Mouse (Mus musculus): ENCODE measurements around the gene Olfr159. TPM values are rescaled to one million over a fixed set of nuclear protein-coding genes. Genes with fewer than 3 reads are reported as not detected.

Olfr159 gene
- polyA plus RNA-seq, 1 experiment from 2014 or later = not detected

DNA sequence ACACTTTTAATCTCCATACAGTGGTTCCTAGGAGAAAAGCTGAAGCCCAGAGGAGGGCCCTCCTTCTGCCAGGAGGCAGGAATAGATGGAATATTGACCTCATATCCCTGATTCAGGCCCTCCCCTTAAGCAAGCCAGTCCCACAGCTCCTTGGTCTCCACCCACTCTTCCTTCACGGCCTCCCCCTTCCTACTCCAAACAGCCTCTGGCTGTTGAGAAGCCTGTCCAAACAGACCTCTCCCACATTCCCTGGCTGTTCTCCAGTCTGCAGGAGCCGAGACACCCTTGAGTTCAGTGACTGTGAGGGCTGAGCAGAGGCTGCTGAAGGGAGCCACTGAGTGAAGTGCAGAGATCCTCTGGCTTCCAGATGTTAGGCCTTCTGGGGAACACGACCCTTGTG lies 43.8 kb downstream of the Olfr159 start, which contains the start of gene Hrct1:
Hrct1 (plus strand) TSS at position 194 of the 400 bp plus-strand sequence.
- Histone ChIP-seq H3K4me2 (ENCODE audit: low read length) (no peak within 1 kb of the TSS), H3K4me3 (replicated peaks; ENCODE audit: low read depth, low read length) (no peak within 1 kb of the TSS), H3K27me3 (ENCODE audit: insufficient read depth, low read length) (no peaks in the 10 kb centered on the region), H3K4me1 (replicated peaks; ENCODE audit: insufficient read depth, low read length) (peaks cover 32% of the 10 kb centered on the region), H3K27ac (peak within 1 kb of the TSS; percentile 95), H3K36me3 (ENCODE audit: insufficient read depth, low read length) (no peaks in the 10 kb centered on the region), H3K9ac (ENCODE audit: low read depth, low read length) (no peak within 1 kb of the TSS), H3K9me3 (replicated peaks; ENCODE audit: low read length) (no peaks in the 10 kb centered on the region)
- ATAC-seq (replicated peaks; ENCODE audit: low FRiP score, low read depth) = peak; percentile 63
- WGBS = 19% methylated on average over 3 of the region's 3 CpGs
- TF ChIP-seq CTCF (IDR thresholded peaks at IDR 0.05; ENCODE audit: low read depth) = no peak
- peak; percentile 93 for DNase-seq (ENCODE audit: low spot score)

- peak overlapping the region; percentile 95; the same call in 1 of the 2 replicates for H3K27ac ChIP-seq
- no peak overlapping the region for H3K4me3 ChIP-seq (replicated peaks; ENCODE audit: low read depth, low read length)
- whole genome bisulfite sequencing = 66% methylated on average over 12 of the region's 12 CpGs
- ATAC-seq (replicated peaks; ENCODE audit: low FRiP score, low read depth) (peak; percentile 18; the same call in 1 of the 2 replicates), DNase-seq (ENCODE audit: low spot score) (peak; percentile 29)
- peaks cover 32% of the 10 kb centered on the region for H3K4me1 ChIP-seq (replicated peaks; ENCODE audit: insufficient read depth, low read length)
- no peak for TF ChIP-seq CTCF (IDR thresholded peaks at IDR 0.05; ENCODE audit: low read depth)
- no peaks in the 10 kb centered on the region for H3K27me3 ChIP-seq (ENCODE audit: insufficient read depth, low read length)
- H3K4me2 ChIP-seq (ENCODE audit: low read length) = no peak overlapping the region
- no peak overlapping the region for H3K9ac ChIP-seq (ENCODE audit: low read depth, low read length)
- no peaks in the 10 kb centered on the region for H3K36me3 ChIP-seq (ENCODE audit: insufficient read depth, low read length)
- H3K9me3 ChIP-seq (replicated peaks; ENCODE audit: low read length) = no peaks in the 10 kb centered on the region
These were observed 44.4 kb downstream of the Olfr159 start for GRCm38 (mm10) chr4:43726228-43726993.

DNA sequence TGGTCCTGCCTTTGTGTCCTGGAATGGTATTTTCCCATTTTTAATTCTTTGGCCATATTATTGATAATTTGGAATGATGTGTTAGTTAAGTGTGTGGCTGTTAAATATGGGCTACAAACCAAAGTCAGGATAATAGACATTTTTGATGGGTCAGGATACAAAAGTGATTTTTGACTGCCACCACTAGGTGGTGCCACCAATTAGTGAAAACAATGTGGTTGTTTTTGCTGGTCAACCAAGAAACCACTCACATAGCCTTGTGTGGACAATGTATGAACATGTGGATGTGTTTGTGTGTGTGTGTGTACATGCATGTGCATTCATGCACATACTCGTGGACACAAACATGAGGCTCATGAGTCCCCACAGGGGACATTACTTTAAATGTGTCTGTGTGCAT lies 46.0 kb downstream of the Olfr159 start:
- ATAC-seq (replicated peaks; ENCODE audit: low FRiP score, low read depth) (no peak), DNase-seq (ENCODE audit: low spot score) (peak; percentile 72)
- no peaks in the 10 kb centered on the region for H3K36me3 ChIP-seq (ENCODE audit: insufficient read depth, low read length)
- H3K27ac ChIP-seq = no peak overlapping the region
- no peaks in the 10 kb centered on the region for H3K27me3 ChIP-seq (ENCODE audit: insufficient read depth, low read length)
- WGBS = 53% methylated on average over 1 of the region's 1 CpGs
- H3K4me2 ChIP-seq (ENCODE audit: low read length) = no peak overlapping the region
- H3K4me1 ChIP-seq (replicated peaks; ENCODE audit: insufficient read depth, low read length) = peaks cover 25% of the 10 kb centered on the region
- TF ChIP-seq CTCF (IDR thresholded peaks at IDR 0.05; ENCODE audit: low read depth) = peak; percentile 84
- H3K4me3 ChIP-seq (replicated peaks; ENCODE audit: low read depth, low read length) = no peak overlapping the region
- no peak overlapping the region for H3K9ac ChIP-seq (ENCODE audit: low read depth, low read length)
- H3K9me3 ChIP-seq (replicated peaks; ENCODE audit: low read length) = no peaks in the 10 kb centered on the region

- H3K27me3 ChIP-seq (ENCODE audit: insufficient read depth, low read length) = no peaks in the 10 kb centered on the region
- no peak for TF ChIP-seq CTCF (IDR thresholded peaks at IDR 0.05; ENCODE audit: low read depth)
These were observed 48.6 kb downstream of the Olfr159 start for GRCm38 (mm10) chr4:43722191-43722590.

GRCm38 (mm10) chr4:43720491-43721228 lies 50.1 kb downstream of the Olfr159 start:
- H3K4me2 ChIP-seq (ENCODE audit: low read length) = no peak overlapping the region
- no peak overlapping the region for H3K9ac ChIP-seq (ENCODE audit: low read depth, low read length)
- H3K4me3 ChIP-seq (replicated peaks; ENCODE audit: low read depth, low read length) = no peak overlapping the region
- H3K36me3 ChIP-seq (ENCODE audit: insufficient read depth, low read length) = no peaks in the 10 kb centered on the region
- H3K27me3 ChIP-seq (ENCODE audit: insufficient read depth, low read length) = no peaks in the 10 kb centered on the region
- DNase-seq (ENCODE audit: low spot score) (no peak), ATAC-seq (replicated peaks; ENCODE audit: low FRiP score, low read depth) (no peak)
- TF ChIP-seq CTCF (IDR thresholded peaks at IDR 0.05; ENCODE audit: low read depth) = no peak
- no peak overlapping the region for H3K27ac ChIP-seq
- 61% methylated on average over 15 of the region's 16 CpGs for WGBS
- no peaks in the 10 kb centered on the region for H3K9me3 ChIP-seq (replicated peaks; ENCODE audit: low read length)
- no peaks in the 10 kb centered on the region for H3K4me1 ChIP-seq (replicated peaks; ENCODE audit: insufficient read depth, low read length)

More at GRCm38 (mm10) chr4:43722191-43722590, 48.6 kb downstream of the Olfr159 start:
- Histone ChIP-seq H3K9ac (ENCODE audit: low read depth, low read length) (no peak overlapping the region), H3K27ac (no peak overlapping the region), H3K4me1 (replicated peaks; ENCODE audit: insufficient read depth, low read length) (0 out of 2 replicates have a peak, but pooled peaks cover 3% of the 10 kb centered on the region), H3K4me2 (ENCODE audit: low read length) (no peak overlapping the region), H3K9me3 (replicated peaks; ENCODE audit: low read length) (no peaks in the 10 kb centered on the region), H3K36me3 (ENCODE audit: insufficient read depth, low read length) (no peaks in the 10 kb centered on the region), H3K4me3 (replicated peaks; ENCODE audit: low read depth, low read length) (no peak overlapping the region)
- 86% methylated on average over 4 of the region's 4 CpGs for WGBS
- DNase-seq (ENCODE audit: low spot score) (no peak), ATAC-seq (replicated peaks; ENCODE audit: low FRiP score, low read depth) (no peak)

Other genes with a start within 250 kb of the Olfr159 start
- 164 and 176 TPM in 2 replicates for gene Tpm2, start 247.2 kb downstream of the Olfr159 start, polyA plus RNA-seq (2015; fragmentation: Nextera tagmentation; extraction: Ambion mirVana)
- 74.1 and 76.5 TPM in 2 replicates for gene Creb3, start 208.7 kb downstream of the Olfr159 start, polyA plus RNA-seq (2015; fragmentation: Nextera tagmentation; extraction: Ambion mirVana)
- 64.9 and 65.8 TPM in 2 replicates for gene Tln1, start 208.3 kb downstream of the Olfr159 start, polyA plus RNA-seq (2015; fragmentation: Nextera tagmentation; extraction: Ambion mirVana)
- 15.9 and 17.8 TPM in 2 replicates for gene Rgp1, start 192.3 kb downstream of the Olfr159 start, polyA plus RNA-seq (2015; fragmentation: Nextera tagmentation; extraction: Ambion mirVana)
- gene Gba2, start 192.1 kb downstream of the Olfr159 start, polyA plus RNA-seq (2015; fragmentation: Nextera tagmentation; extraction: Ambion mirVana) = 14.2 and 15.9 TPM in 2 replicates
- 2.0 and 2.5 TPM in 2 replicates for gene Msmp, start 186.5 kb downstream of the Olfr159 start, polyA plus RNA-seq (2015; fragmentation: Nextera tagmentation; extraction: Ambion mirVana)
- gene Npr2, start 139.1 kb downstream of the Olfr159 start, polyA plus RNA-seq (2015; fragmentation: Nextera tagmentation; extraction: Ambion mirVana) = 7.2 and 8.6 TPM in 2 replicates
- 0.79 and 0.96 TPM in 2 replicates for gene Spag8, start 117.4 kb downstream of the Olfr159 start, polyA plus RNA-seq (2015; fragmentation: Nextera tagmentation; extraction: Ambion mirVana)
- gene Hint2, start 114.5 kb downstream of the Olfr159 start, polyA plus RNA-seq (2015; fragmentation: Nextera tagmentation; extraction: Ambion mirVana) = 236 and 263 TPM in 2 replicates
- gene Tmem8b, start 102.0 kb downstream of the Olfr159 start, polyA plus RNA-seq (2015; fragmentation: Nextera tagmentation; extraction: Ambion mirVana) = 2.0 and 2.2 TPM in 2 replicates
- 2.9 and 3.8 TPM in 2 replicates for gene Fam221b, start 101.9 kb downstream of the Olfr159 start, polyA plus RNA-seq (2015; fragmentation: Nextera tagmentation; extraction: Ambion mirVana)
- not detected in 2 replicates for gene Olfr70, start 70.2 kb downstream of the Olfr159 start, polyA plus RNA-seq (2015; fragmentation: Nextera tagmentation; extraction: Ambion mirVana)
- not detected in 2 replicates for gene Olfr71, start 60.8 kb downstream of the Olfr159 start, polyA plus RNA-seq (2015; fragmentation: Nextera tagmentation; extraction: Ambion mirVana)
- 2.7 and 3.2 TPM in 2 replicates for gene Hrct1, start 43.8 kb downstream of the Olfr159 start, polyA plus RNA-seq (2015; fragmentation: Nextera tagmentation; extraction: Ambion mirVana)
- 0.40 and 0.43 TPM in 2 replicates for gene Spaar, start 41.0 kb downstream of the Olfr159 start, polyA plus RNA-seq (2015; fragmentation: Nextera tagmentation; extraction: Ambion mirVana)
- gene Olfr156, start 52.9 kb upstream of the Olfr159 start, polyA plus RNA-seq (2015; fragmentation: Nextera tagmentation; extraction: Ambion mirVana) = not detected in 2 replicates
- gene Olfr157, start 69.2 kb upstream of the Olfr159 start, polyA plus RNA-seq (2015; fragmentation: Nextera tagmentation; extraction: Ambion mirVana) = 0.01 TPM in 1 of 2 replicates, not detected in the other
- not detected in 2 replicates for gene Olfr155, start 80.6 kb upstream of the Olfr159 start, polyA plus RNA-seq (2015; fragmentation: Nextera tagmentation; extraction: Ambion mirVana)
- gene Reck, start 104.5 kb upstream of the Olfr159 start, polyA plus RNA-seq (2015; fragmentation: Nextera tagmentation; extraction: Ambion mirVana) = 20.2 and 20.5 TPM in 2 replicates
- 54.9 and 59.1 TPM in 2 replicates for gene Glipr2, start 186.4 kb upstream of the Olfr159 start, polyA plus RNA-seq (2015; fragmentation: Nextera tagmentation; extraction: Ambion mirVana)
- not detected in 2 replicates for gene Ccin, start 212.5 kb upstream of the Olfr159 start, polyA plus RNA-seq (2015; fragmentation: Nextera tagmentation; extraction: Ambion mirVana)
- gene Clta, start 233.4 kb upstream of the Olfr159 start, polyA plus RNA-seq (2015; fragmentation: Nextera tagmentation; extraction: Ambion mirVana) = 293 and 300 TPM in 2 replicates